Mouse (Mus musculus): Measurements from ENCODE around the gene Cutc. TPM values are rescaled to one million over a fixed set of nuclear protein-coding genes. Genes with fewer than 3 reads are reported as not detected.

Cutc gene
- polyA plus RNA-seq (2012; rRNA removed), result 20.8 and 26.1 TPM in 2 replicates

DNA sequence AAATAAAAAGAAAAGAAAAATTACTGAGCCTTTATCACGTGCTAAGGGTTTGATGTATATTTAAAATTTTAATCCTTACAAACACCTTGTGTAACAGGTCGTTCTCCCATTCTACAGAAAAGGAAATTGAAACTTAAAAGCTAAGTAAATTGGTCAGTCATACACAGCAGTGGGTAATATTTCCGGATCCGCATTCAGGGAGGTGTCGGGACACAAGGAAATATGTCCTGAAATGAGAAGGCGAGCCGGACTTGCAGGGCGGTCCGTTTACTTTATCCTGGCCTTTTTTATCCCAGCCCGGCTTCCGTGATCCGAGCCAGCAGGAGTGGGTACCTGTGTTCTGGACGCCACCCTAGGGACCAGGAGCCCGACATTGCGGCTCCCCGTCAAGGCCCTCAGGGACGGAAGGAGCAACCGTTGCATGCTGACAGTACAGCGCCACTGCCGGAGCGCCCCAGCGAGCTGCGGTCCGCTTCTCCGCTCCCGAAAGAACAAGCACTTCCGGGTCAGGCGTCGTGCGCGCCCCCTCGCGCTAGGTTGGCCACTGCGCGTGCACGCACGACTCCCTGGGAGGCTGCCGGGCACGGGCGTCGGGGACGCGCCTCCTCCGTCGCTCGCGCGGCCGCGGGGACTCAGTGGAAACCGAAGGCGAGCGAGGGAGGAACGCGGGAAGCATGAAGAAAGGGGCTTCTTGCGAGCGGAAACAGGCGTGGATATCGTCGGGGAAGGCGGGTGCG is at the start of gene Cutc, which contains the start of gene Cox15:
Gene Cutc (plus strand): TSS at position 508 of the 737 bp plus-strand sequence.
Gene Cox15 (minus strand): TSS at position 512 of the 737 bp plus-strand sequence.
- H3K36me3 ChIP-seq (ENCODE audit: control insufficient read depth, insufficient read depth, low read length), result no peaks in the 10 kb centered on the region
- H3K4me3 ChIP-seq (ENCODE audit: control insufficient read depth, low read depth, low read length), result peak within 1 kb of the TSS; percentile 99
- H3K27me3 ChIP-seq (ENCODE audit: control insufficient read depth, insufficient read depth, low read length), result no peaks in the 10 kb centered on the region
- H3K4me1 ChIP-seq (ENCODE audit: control insufficient read depth, insufficient read depth, low read length), result no peaks in the 10 kb centered on the region; the same call in 1 of the 2 replicates
- TF ChIP-seq CTCF (IDR thresholded peaks at IDR 0.05; ENCODE audit: control insufficient read depth, insufficient read depth, insufficient replicate concordance, low read depth, low read length), result no peak
- TF ChIP-seq POLR2A (IDR thresholded peaks at IDR 0.05; ENCODE audit: control insufficient read depth, low read depth, low read length), result peak; percentile 68
- peak within 1 kb of the TSS; percentile 97 for H3K27ac ChIP-seq (ENCODE audit: control insufficient read depth, insufficient read depth, low read depth, low read length)

DNA sequence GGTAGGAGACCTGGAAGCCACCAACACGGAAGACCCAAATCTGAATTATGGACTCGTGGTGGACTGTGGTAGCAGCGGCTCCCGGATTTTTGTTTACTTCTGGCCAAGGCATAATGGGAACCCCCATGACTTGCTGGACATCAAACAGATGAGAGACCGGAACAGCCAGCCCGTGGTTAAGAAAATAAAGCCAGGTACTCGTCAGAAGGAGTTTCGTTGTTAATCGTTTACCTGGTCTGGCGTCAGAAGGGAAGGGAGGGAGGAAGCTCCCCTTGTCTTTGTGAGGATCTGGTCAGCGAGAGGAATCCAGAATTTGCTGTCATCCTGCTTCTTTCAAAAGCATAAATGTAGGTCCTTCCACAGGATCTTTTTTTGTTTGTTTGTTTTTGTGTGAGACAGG is 48.6 kb upstream of the Cutc start:
- Histone ChIP-seq H3K27me3 (ENCODE audit: control insufficient read depth, insufficient read depth, low read length) (no peaks in the 10 kb centered on the region), H3K4me1 (ENCODE audit: control insufficient read depth, insufficient read depth, low read length) (peaks cover under 1% of the 10 kb centered on the region; the same call in 1 of the 2 replicates), H3K36me3 (ENCODE audit: control insufficient read depth, insufficient read depth, low read length) (no peaks in the 10 kb centered on the region), H3K4me3 (ENCODE audit: control insufficient read depth, low read depth, low read length) (no peak overlapping the region), H3K27ac (ENCODE audit: control insufficient read depth, insufficient read depth, low read depth, low read length) (no peak overlapping the region)
- TF ChIP-seq CTCF (IDR thresholded peaks at IDR 0.05; ENCODE audit: control insufficient read depth, insufficient read depth, insufficient replicate concordance, low read depth, low read length) (no peak), POLR2A (IDR thresholded peaks at IDR 0.05; ENCODE audit: control insufficient read depth, low read depth, low read length) (no peak)

DNA sequence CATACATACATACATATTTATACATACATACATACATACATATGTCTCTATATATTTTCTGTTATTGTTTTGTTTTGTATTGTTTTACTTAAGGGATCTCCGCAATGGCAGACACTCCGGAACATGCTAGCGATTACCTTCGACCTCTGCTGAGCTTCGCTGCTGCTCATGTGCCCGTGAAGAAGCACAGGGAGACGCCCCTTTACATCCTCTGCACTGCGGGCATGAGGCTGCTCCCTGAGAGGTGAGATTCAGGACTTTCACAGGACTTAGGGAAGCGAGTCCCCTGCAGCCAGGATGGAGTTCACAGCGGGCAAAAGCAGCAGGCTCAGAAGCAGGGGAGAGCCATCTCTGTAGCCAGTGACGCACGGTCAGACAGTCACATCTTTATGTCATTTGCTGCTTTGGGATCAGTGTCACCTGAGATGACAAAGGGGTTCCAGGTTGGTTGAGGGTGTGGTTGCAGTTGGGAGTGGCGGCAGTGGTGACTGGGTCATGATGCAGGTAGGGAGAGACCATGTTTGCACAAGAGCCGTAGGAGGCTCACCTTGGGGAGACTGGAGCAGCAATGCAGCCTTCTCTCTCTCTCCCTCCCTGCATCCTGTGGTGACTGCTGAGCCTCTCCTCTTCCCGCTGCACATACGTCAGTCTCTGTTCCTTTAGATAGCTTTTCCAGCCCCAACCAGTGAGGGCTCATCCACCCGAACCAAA is 47.9 kb upstream of the Cutc start:
- no peaks in the 10 kb centered on the region for H3K36me3 ChIP-seq (ENCODE audit: control insufficient read depth, insufficient read depth, low read length)

DNA sequence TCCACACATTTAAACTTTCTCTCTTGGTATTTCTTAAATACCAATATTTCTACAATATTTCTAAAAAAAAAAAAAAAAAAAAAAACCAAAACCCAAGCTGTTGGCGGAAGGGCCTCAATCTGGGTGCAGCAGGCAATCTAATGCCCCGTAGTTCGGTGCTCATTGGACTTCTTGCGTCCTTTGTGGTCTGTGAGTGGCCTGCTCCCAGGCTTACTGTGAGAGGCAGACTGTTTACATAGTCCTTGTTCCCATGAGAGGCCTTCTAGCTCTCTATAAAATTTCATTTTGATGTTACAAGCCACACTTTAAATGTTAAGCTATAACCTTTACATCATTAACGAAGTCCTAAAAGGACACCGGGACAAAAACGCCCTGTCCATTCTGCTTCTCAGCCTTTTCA is 44.6 kb upstream of the Cutc start:
- no peak for TF ChIP-seq CTCF (IDR thresholded peaks at IDR 0.05; ENCODE audit: control insufficient read depth, insufficient read depth, insufficient replicate concordance, low read depth, low read length)
- no peak for TF ChIP-seq POLR2A (IDR thresholded peaks at IDR 0.05; ENCODE audit: control insufficient read depth, low read depth, low read length)
- H3K4me3 ChIP-seq (ENCODE audit: control insufficient read depth, low read depth, low read length), result no peak overlapping the region
- H3K36me3 ChIP-seq (ENCODE audit: control insufficient read depth, insufficient read depth, low read length), result no peaks in the 10 kb centered on the region
- no peak overlapping the region for H3K27ac ChIP-seq (ENCODE audit: control insufficient read depth, insufficient read depth, low read depth, low read length)
- H3K27me3 ChIP-seq (ENCODE audit: control insufficient read depth, insufficient read depth, low read length), result no peaks in the 10 kb centered on the region
- peaks cover 6% of the 10 kb centered on the region for H3K4me1 ChIP-seq (ENCODE audit: control insufficient read depth, insufficient read depth, low read length)

More for the DNA sequence above, 47.9 kb upstream of the Cutc start:
- TF ChIP-seq POLR2A (IDR thresholded peaks at IDR 0.05; ENCODE audit: control insufficient read depth, low read depth, low read length) (no peak), CTCF (IDR thresholded peaks at IDR 0.05; ENCODE audit: control insufficient read depth, insufficient read depth, insufficient replicate concordance, low read depth, low read length) (no peak)
- no peaks in the 10 kb centered on the region for H3K27me3 ChIP-seq (ENCODE audit: control insufficient read depth, insufficient read depth, low read length)
- H3K4me3 ChIP-seq (ENCODE audit: control insufficient read depth, low read depth, low read length), result no peak overlapping the region
- H3K27ac ChIP-seq (ENCODE audit: control insufficient read depth, insufficient read depth, low read depth, low read length), result no peak overlapping the region
- H3K4me1 ChIP-seq (ENCODE audit: control insufficient read depth, insufficient read depth, low read length), result peaks cover 4% of the 10 kb centered on the region; the same call in 1 of the 2 replicates

DNA sequence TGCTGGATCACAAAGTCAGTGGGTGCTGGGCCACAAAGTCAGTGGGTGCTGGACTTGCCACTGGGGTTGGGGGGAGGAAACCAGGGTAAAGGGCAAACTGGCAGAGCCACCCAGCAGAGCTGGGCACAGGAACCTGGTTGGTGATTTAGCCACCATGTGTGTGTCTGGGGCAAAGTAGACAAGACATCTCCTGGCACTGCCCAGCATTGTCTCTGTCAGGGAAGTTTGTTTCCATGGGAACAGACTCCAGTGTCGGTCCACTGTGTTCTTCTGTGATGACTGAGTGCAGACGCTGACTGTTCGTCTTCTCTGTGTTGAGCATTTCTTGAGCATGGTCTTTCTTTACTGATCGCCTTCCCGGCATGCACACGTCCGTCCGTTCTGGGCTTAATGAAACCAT is 43.5 kb upstream of the Cutc start:
- no peaks in the 10 kb centered on the region for H3K36me3 ChIP-seq (ENCODE audit: control insufficient read depth, insufficient read depth, low read length)
- TF ChIP-seq CTCF (IDR thresholded peaks at IDR 0.05; ENCODE audit: control insufficient read depth, insufficient read depth, insufficient replicate concordance, low read depth, low read length) (no peak), POLR2A (IDR thresholded peaks at IDR 0.05; ENCODE audit: control insufficient read depth, low read depth, low read length) (no peak)
- no peaks in the 10 kb centered on the region for H3K27me3 ChIP-seq (ENCODE audit: control insufficient read depth, insufficient read depth, low read length)
- H3K27ac ChIP-seq (ENCODE audit: control insufficient read depth, insufficient read depth, low read depth, low read length), result no peak overlapping the region
- peaks cover 6% of the 10 kb centered on the region for H3K4me1 ChIP-seq (ENCODE audit: control insufficient read depth, insufficient read depth, low read length)
- H3K4me3 ChIP-seq (ENCODE audit: control insufficient read depth, low read depth, low read length), result no peak overlapping the region

DNA sequence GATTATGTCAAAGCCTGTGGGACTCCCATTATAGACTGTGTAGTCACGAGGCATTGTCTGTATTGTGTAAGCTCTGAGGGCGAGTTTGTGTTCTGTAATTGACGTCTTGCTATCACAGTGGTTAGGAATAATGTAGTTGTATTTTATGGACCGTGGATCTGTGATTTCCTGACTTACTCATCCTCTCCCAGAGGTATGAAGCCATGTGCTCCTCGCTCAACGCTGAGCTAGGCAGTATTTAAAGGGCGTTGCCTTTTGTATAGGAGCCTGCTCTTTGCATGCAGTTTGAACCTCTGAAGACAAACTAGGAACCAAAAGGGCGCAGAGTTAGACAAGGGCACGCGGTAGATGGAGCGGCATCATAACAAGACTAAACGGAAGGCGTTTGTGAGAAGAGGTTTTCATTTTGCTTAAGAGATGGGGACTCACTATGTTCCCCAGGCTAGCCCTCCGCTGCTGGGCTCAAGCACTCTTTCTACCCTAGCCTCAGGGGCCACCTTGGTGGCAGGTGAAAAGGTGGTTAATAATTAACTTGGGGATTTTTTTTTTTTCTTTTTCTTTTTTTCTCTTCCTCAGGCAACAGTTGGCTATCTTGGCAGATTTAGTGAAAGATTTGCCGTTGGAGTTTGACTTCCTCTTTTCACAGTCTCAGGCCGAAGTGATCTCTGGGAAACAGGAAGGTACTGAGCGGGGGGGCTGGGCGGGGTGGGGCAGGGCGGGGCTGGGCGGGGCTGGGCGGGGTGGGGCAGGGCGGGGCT is 41.5 kb upstream of the Cutc start:
- Histone ChIP-seq H3K4me3 (ENCODE audit: control insufficient read depth, low read depth, low read length) (peak overlapping the region; percentile 83), H3K27me3 (ENCODE audit: control insufficient read depth, insufficient read depth, low read length) (no peaks in the 10 kb centered on the region), H3K4me1 (ENCODE audit: control insufficient read depth, insufficient read depth, low read length) (peaks cover 6% of the 10 kb centered on the region), H3K36me3 (ENCODE audit: control insufficient read depth, insufficient read depth, low read length) (no peaks in the 10 kb centered on the region), H3K27ac (ENCODE audit: control insufficient read depth, insufficient read depth, low read depth, low read length) (peak overlapping the region; percentile 88)
- TF ChIP-seq POLR2A (IDR thresholded peaks at IDR 0.05; ENCODE audit: control insufficient read depth, low read depth, low read length) (no peak), CTCF (IDR thresholded peaks at IDR 0.05; ENCODE audit: control insufficient read depth, insufficient read depth, insufficient replicate concordance, low read depth, low read length) (no peak)

DNA sequence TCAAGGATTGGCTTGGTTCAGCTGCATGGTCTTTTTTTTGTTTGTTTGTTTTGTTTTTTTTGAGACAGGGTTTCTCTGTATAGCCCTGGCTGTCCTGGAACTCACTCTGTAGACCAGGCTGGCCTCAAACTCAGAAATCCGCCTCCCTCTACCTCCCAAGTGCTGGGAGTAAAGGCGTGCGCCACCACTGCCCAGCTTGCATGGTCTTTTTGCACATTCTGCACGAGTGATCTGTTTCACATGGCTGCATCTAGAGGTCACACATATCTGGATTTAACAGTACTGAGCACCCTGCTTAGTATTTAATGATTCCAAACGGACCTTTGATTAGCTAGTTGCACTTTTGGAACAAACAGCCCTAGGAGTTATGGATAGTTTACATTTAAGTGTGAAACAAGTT is 40.8 kb upstream of the Cutc start:
- no peak overlapping the region for H3K27ac ChIP-seq (ENCODE audit: control insufficient read depth, insufficient read depth, low read depth, low read length)
- H3K4me3 ChIP-seq (ENCODE audit: control insufficient read depth, low read depth, low read length), result no peak overlapping the region
- H3K27me3 ChIP-seq (ENCODE audit: control insufficient read depth, insufficient read depth, low read length), result no peaks in the 10 kb centered on the region
- TF ChIP-seq POLR2A (IDR thresholded peaks at IDR 0.05; ENCODE audit: control insufficient read depth, low read depth, low read length) (no peak), CTCF (IDR thresholded peaks at IDR 0.05; ENCODE audit: control insufficient read depth, insufficient read depth, insufficient replicate concordance, low read depth, low read length) (no peak)
- H3K36me3 ChIP-seq (ENCODE audit: control insufficient read depth, insufficient read depth, low read length), result no peaks in the 10 kb centered on the region
- H3K4me1 ChIP-seq (ENCODE audit: control insufficient read depth, insufficient read depth, low read length), result peaks cover 6% of the 10 kb centered on the region
